Mouse (Mus musculus) testis, adult 2 months (tissue): ENCODE measurements around the gene Fam214b.

Experiments used
- CTCF ChIP-seq: fragments of 200-500 bp; IDR thresholded peaks from 2 replicates; pipeline ENCODE4 v1.5.1; 2012; ENCODE audit warnings: low read depth, mild to moderate bottlenecking, inconsistent platforms, low read length, moderate library complexity; ENCODE audit not compliant: control insufficient read depth, insufficient read depth, insufficient replicate concordance
- POLR2A ChIP-seq: fragments of 200-500 bp; IDR thresholded peaks from 2 replicates; pipeline ENCODE4 v1.6.1; 2012; ENCODE audit warnings: low read depth, mild to moderate bottlenecking, inconsistent platforms, low read length, moderate library complexity; ENCODE audit not compliant: control insufficient read depth

DNA sequence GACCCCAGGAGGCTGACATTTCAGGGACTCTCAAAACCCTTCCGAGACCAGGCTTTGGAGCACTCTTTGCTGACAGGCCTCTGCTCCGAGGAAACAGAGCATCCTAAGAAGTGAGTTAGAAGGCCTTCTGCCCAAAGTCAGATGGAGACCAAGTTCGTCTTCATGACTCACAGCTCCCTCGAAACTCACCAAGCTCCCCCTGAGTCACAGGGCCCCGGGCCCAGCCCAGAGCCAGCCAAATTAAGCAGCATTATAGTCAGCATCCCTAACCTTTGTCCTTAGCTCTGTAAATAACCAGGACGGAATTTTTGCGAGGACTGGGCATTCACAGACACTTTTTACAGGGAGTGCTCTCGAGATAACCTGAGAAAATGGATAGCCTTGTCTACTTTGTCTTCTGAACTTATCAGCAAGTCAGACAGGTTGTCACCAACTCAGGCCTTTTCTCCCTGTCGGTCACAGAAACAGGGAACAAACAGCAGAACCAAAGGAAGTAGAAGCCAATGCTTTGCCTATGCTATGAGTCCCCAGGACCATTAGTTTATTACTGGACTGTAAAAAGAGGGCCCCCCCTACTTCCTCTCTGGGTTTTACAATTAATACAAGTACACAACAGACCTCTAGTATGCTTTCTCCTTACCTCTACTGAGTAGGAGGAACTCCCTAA, 5.0 kb downstream of the Fam214b start:
- TF ChIP-seq CTCF: no peak
- TF ChIP-seq POLR2A: no peak
